Mouse (Mus musculus) G1E-ER4 (cell line): ENCODE results near the gene Trim10. TPM values are rescaled to one million over a fixed set of nuclear protein-coding genes. Genes with fewer than 3 reads are reported as not detected.
A peak's percentile ranks its signal among the peaks of the same experiment; 100 is the strongest.

Source experiments
- GATA1 ChIP-seq: IDR thresholded peaks from one replicate; pipeline ENCODE4 v1.8.0; 2012; ENCODE audit warnings: low read length, inconsistent platforms
- polyA plus RNA-seq: library from polyadenylated mRNA; stranded (reverse); fragments of >175 nt; gene quantifications from 2 replicates; pipeline ENCODE4 v1.2.3, GENCODE M21; 2012

Gene Trim10
- polyA plus RNA-seq, 1 experiment, result 4.3 TPM

DNA sequence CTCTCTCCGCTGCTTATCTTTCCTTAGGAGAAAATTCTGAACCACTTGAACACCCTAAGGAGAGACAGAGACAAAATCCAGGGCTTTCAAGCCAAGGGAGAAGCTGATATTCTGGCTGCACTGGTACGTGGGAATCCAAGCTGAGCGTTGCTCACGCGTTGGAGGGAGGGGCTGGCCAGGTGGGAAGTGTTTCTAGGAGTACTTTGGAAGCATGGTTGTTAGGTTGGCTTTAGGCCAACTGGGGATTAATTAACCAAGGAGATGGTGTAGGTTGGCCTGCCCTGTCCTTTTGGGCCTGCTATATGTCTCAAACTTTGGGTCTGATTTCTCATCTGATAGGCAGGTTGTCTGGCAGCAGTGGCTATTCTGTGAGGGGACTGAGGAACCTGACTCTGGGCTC, 18.2 kb upstream of the Trim10 start:
- TF ChIP-seq GATA1, result no peak

DNA sequence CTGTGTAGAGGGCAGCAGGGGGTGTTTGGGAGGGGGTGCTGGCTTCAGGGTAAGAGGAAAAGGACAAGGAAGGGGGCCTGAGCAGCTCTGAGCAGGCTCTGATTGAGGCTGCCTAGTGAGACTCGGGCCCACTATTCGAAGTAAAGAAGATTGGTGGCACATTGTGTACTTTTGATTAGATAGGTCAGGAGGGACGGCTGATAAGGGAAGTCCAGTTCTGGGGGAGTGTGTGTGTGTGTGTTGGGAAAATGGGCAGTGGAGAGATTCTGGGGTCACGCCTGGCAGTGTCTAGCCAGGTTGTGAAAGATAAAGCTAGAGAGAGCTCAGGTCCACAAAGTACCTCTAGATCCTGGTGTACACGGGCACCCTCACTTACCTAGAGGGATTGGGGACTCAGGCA, 17.7 kb upstream of the Trim10 start:
- TF ChIP-seq GATA1, result no peak

GRCm38 (mm10) chr17:36855484-36855883, 13.9 kb upstream of the Trim10 start:
- no peak for TF ChIP-seq GATA1

- TF ChIP-seq GATA1, result no peak
Observed at GRCm38 (mm10) chr17:36856236-36856635, 13.1 kb upstream of the Trim10 start.

GRCm38 (mm10) chr17:36858181-36858580, 11.2 kb upstream of the Trim10 start:
- no peak for TF ChIP-seq GATA1

DNA sequence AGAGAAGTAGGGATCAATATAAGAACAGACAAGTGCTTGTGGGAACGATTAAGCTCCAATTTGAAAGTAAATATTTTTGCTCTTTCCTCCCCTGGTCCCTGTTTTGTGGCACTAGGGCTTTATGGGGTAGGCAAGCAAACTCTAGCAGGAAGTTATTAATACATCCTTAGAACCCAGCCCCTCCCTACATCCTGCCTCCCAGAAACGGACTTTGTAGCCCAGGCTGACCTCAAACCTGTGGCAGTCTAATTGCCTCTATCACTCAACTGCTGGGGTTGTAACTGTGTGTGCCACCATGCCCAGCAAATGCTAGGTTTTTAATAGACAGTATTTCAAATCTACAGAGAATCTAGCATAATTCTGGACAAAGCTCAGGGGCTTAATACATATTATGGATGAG, 7.7 kb upstream of the Trim10 start:
- TF ChIP-seq GATA1, result no peak

DNA sequence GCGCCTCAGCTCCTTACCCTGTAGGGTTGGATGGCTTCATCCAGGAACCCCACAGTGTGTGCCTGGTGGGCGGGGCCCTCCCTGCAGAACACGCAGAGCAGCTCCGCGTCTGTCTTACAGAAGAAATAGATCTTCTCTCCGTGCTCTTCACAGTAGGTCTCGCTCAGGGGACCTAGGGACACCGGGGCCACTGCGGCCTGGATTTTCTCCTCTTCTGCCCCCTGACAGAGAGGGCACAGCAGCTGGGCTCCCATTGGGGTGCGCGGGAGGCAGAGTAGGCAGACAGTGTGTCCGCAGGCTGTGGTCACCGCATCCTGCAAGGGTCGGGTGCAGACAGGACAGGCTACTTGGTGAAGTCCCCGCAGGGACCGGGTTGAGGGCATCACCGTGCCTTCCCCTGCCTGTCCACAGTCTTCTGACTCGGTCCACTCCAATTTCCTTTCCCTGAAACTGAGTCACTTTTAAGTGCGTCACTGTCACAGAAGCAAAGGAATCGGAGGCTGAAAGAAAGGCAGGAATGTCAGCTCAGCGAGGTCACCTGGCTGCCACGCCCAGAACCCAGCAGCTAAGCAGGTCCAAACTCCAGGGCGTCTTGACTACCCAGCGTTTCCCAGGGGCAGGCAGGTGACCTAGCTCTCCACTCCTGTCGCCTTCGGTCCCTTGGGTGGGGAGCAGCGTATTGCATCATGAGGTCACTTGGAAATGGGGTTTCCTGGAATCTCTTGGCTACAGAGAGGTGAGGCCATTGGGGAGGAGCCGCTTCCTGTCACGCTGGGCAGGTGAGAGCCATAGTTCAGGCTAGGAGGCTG, 2.5 kb upstream of the Trim10 start, which contains the start of gene Trim15:
Gene Trim15 (minus strand): TSS at position 492 of the 809 bp plus-strand sequence.
- TF ChIP-seq GATA1, result no peak

DNA sequence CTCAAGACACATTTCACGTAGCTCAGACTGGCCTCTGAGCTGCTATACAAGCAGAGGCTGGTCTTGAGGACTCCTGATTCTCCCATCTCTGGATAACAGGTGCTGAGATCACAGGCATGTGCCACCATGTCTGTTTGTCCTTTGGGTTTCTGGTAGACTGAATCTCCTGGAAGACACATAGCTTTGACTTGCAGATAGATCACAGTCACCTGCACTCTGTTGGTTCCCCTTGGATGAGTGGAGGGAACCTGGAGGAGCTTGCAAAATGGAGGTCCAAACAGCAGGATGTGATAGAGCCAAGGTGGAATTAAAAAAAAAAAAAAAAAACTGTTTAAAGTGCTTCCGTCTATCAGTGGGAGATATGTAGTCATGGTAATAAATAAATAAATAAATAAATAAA, 538 bp upstream of the Trim10 start:
- TF ChIP-seq GATA1, result no peak

- TF ChIP-seq GATA1, result no peak
Observed at GRCm38 (mm10) chr17:36869955-36870810, 809 bp downstream of the Trim10 start.

DNA sequence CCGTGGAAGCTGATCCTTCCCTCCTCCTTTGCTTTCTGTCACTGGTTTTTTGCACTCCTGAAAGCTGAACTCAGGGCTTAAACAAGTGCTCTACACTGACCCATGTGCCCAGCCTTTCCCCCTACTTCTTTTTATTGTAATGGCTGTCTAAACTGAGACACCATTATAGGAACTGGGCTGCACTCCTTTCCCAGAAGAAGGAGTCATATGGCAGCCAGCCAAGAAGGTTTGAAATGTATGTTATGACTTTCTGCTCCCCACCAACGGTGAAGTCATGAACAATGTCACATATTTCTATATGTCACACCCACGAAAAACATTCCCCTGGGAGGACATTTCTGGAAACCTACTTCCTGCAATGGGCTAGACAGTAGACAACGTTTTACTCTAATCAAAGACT, 5.3 kb downstream of the Trim10 start:
- TF ChIP-seq GATA1, result no peak

DNA sequence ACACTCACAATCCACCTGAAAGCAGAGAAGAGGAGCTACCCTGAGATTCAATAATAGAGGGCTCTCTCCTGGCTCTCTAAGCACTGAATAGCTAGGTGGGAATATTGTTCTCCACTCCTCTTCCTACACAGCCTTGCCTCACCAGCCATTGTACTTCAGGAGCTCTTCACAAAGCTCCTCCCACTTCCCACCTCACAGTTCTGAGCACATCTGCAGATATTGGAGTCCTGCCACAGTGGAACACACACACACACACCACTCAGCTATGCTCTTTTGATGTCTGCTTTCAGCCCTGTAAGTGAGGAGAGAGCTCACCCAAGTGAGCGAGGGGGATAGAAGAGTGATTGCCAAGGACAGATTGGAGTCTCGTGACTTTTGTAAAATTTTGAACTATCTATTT, 14.0 kb downstream of the Trim10 start:
- no peak for TF ChIP-seq GATA1

- no peak for TF ChIP-seq GATA1
Observed at GRCm38 (mm10) chr17:36885132-36885790, 15.9 kb downstream of the Trim10 start.

GRCm38 (mm10) chr17:36890073-36890903, 20.9 kb downstream of the Trim10 start, which contains the start of gene Trim40:
TSS of gene Trim40 (minus strand) at chr17:36890123.
- no peak for TF ChIP-seq GATA1

DNA sequence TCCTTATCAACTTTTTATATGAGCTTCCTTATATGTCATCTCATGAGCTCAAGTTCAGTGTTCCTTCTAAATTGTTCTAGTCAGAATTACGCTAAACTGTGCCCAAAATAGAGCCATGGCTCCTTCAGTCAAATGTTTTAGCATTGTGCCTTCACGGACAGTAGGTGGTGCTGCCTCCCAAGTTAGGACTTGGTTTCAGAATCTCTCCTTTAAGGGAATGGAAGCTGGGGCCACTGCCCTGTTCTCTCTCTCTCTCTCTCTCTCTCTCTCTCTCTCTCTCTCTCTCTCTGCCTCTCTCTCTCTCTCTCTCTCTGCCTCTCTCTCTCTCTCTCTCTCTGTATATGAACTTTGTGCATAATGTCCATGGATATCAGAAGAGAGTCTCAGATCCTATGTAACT, 23.0 kb downstream of the Trim10 start:
- no peak for TF ChIP-seq GATA1

- TF ChIP-seq GATA1, result peak; percentile 31
Observed at GRCm38 (mm10) chr17:36893387-36893786, 24.0 kb downstream of the Trim10 start.
